Mouse (Mus musculus) intestine, embryonic 15.5 days (tissue): ENCODE data around the gene Cyth3. TPM values are rescaled to one million over a fixed set of nuclear protein-coding genes. Genes with fewer than 3 reads are reported as not detected.

Experiments
- ATAC-seq: fragments of 200-750 bp; cut with Nextera tagmentation; 2 replicates; pipeline ENCODE4 v1.8.0; 2017; ENCODE audit warnings: moderate TSS enrichment, moderate library complexity
- H3K27ac ChIP-seq: fragments of 300-500 bp; sonication (generic); 2 replicates; pipeline ENCODE4 v1.5.1; 2015; ENCODE audit warnings: mild to moderate bottlenecking, inconsistent platforms
- H3K27me3 ChIP-seq: fragments of 300-500 bp; sonication (generic); replicated peaks from 2 replicates; pipeline ENCODE4 v1.6.1; 2015; ENCODE audit warnings: inconsistent platforms
- H3K36me3 ChIP-seq: fragments of 300-500 bp; sonication (generic); 2 replicates; pipeline ENCODE4 v1.6.1; 2015; ENCODE audit warnings: inconsistent platforms
- H3K4me1 ChIP-seq: fragments of 300-500 bp; sonication (generic); replicated peaks from 2 replicates; pipeline ENCODE4 v1.6.1; 2015; ENCODE audit warnings: inconsistent platforms
- H3K4me2 ChIP-seq: fragments of 300-500 bp; sonication (generic); replicated peaks from 2 replicates; pipeline ENCODE4 v1.6.1; 2015; ENCODE audit warnings: mild to moderate bottlenecking, inconsistent platforms
- H3K4me3 ChIP-seq: fragments of 300-500 bp; sonication (generic); replicated peaks from 2 replicates; pipeline ENCODE4 v1.5.1; 2015; ENCODE audit warnings: inconsistent platforms
- H3K9ac ChIP-seq: fragments of 300-500 bp; sonication (generic); 2 replicates; pipeline ENCODE4 v1.6.1; 2015; ENCODE audit warnings: inconsistent platforms
- H3K9me3 ChIP-seq: fragments of 300-500 bp; sonication (generic); 2 replicates; pipeline ENCODE4 v1.6.1; 2016; ENCODE audit warnings: inconsistent platforms
- WGBS: fragments of 180-500 bp; shearing (Covaris S2); methylation state at CpG from one replicate; pipeline ENCODE4 v1.1.7; 2015; 5-methylcytosine and 5-hydroxymethylcytosine counted together
- polyA plus RNA-seq: library from polyadenylated mRNA; unstranded; fragments of >200 nt; fragmentation: Nextera tagmentation; extraction: Ambion mirVana; gene quantifications from 2 replicates; pipeline ENCODE4 v1.2.1, GENCODE M21; 2015

Gene Cyth3
- polyA plus RNA-seq, 1 experiment from 2014 or later, result 44.3 TPM

GRCm38 (mm10) chr5:143659021-143659523 lies 36.8 kb downstream of the Cyth3 start:
- ATAC-seq, result no peak
- Histone ChIP-seq H3K27ac (no peak overlapping the region), H3K9ac (no peak overlapping the region), H3K9me3 (no peaks in the 10 kb centered on the region), H3K4me1 (peaks cover 34% of the 10 kb centered on the region), H3K36me3 (no peaks in the 10 kb centered on the region), H3K27me3 (no peaks in the 10 kb centered on the region), H3K4me3 (no peak overlapping the region), H3K4me2 (no peak overlapping the region)
- 84% methylated on average over 8 of the region's 8 CpGs for WGBS

DNA sequence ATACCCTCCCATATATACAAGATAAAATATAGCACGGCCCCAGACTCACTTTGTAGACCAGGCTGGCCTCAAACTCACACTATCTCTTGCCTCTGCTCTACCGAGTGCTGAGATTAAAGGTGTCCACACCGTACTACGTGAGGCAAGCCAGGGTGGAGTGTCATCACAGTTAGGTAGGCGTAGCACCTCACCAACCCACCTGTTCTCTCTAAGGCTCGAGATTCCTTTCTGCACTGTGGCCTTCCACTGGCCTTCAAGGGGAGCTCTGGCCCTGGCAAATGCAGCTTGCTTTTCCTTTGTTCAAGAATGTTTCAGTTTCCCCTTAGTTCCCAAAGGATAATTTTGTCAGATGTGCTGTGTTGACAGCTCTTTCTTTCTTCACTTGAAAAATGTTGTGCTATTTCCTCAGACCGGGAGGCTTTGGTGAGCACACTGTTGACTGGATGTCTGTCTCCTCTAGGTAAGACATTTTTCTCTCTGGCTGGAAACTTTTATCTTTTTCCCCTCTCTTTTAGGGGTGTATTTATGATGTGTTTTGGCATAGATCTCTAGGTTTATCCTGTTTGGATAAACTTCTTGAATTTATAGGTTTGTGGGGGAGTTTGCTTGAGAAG lies 40.9 kb downstream of the Cyth3 start:
- H3K27me3 ChIP-seq, result no peaks in the 10 kb centered on the region
- ATAC-seq, result no peak
- H3K36me3 ChIP-seq, result no peaks in the 10 kb centered on the region
- H3K9ac ChIP-seq, result no peak overlapping the region
- H3K4me2 ChIP-seq, result no peak overlapping the region
- 64% methylated on average over 7 of the region's 7 CpGs for WGBS
- peaks cover 9% of the 10 kb centered on the region; the same call in 1 of the 2 replicates for H3K4me1 ChIP-seq
- 0 out of 2 replicates have a peak overlapping the region, but pooled peaks have one; percentile 0 for H3K27ac ChIP-seq
- no peak overlapping the region for H3K4me3 ChIP-seq
- H3K9me3 ChIP-seq, result no peaks in the 10 kb centered on the region

GRCm38 (mm10) chr5:143665561-143665960 lies 43.3 kb downstream of the Cyth3 start:
- 79% methylated on average over 2 of the region's 2 CpGs for WGBS
- ATAC-seq, result no peak
- Histone ChIP-seq H3K4me2 (no peak overlapping the region), H3K27ac (no peak overlapping the region), H3K36me3 (no peaks in the 10 kb centered on the region), H3K9me3 (no peaks in the 10 kb centered on the region), H3K4me1 (peaks cover 9% of the 10 kb centered on the region; the same call in 1 of the 2 replicates), H3K27me3 (no peaks in the 10 kb centered on the region), H3K9ac (no peak overlapping the region), H3K4me3 (no peak overlapping the region)

- no peak overlapping the region for H3K27ac ChIP-seq
- H3K27me3 ChIP-seq, result no peaks in the 10 kb centered on the region
- no peak overlapping the region for H3K4me3 ChIP-seq
- no peak overlapping the region for H3K9ac ChIP-seq
- WGBS, result 91% methylated on average over 1 of the region's 1 CpGs
- ATAC-seq, result no peak
- no peaks in the 10 kb centered on the region for H3K36me3 ChIP-seq
- no peak overlapping the region for H3K4me2 ChIP-seq
- no peaks in the 10 kb centered on the region for H3K9me3 ChIP-seq
- peaks cover 9% of the 10 kb centered on the region; the same call in 1 of the 2 replicates for H3K4me1 ChIP-seq
Measured at GRCm38 (mm10) chr5:143666015-143666414, 43.8 kb downstream of the Cyth3 start.

- Histone ChIP-seq H3K27me3 (no peaks in the 10 kb centered on the region), H3K4me3 (no peak overlapping the region), H3K9me3 (no peaks in the 10 kb centered on the region), H3K36me3 (no peaks in the 10 kb centered on the region), H3K27ac (no peak overlapping the region), H3K9ac (no peak overlapping the region), H3K4me1 (0 out of 2 replicates have a peak, but pooled peaks cover 4% of the 10 kb centered on the region), H3K4me2 (no peak overlapping the region)
- 64% methylated on average over 2 of the region's 2 CpGs for WGBS
- ATAC-seq, result no peak
Measured at GRCm38 (mm10) chr5:143668884-143669283, 46.6 kb downstream of the Cyth3 start.

- no peak for ATAC-seq
- H3K9me3 ChIP-seq, result no peaks in the 10 kb centered on the region
- H3K9ac ChIP-seq, result no peak overlapping the region
- H3K4me3 ChIP-seq, result no peak overlapping the region
- 50% methylated on average over 2 of the region's 2 CpGs for WGBS
- no peaks in the 10 kb centered on the region for H3K27me3 ChIP-seq
- H3K4me1 ChIP-seq, result no peaks in the 10 kb centered on the region
- no peaks in the 10 kb centered on the region for H3K36me3 ChIP-seq
- H3K27ac ChIP-seq, result peak overlapping the region; percentile 57; the same call in 1 of the 2 replicates
- no peak overlapping the region for H3K4me2 ChIP-seq
Measured at GRCm38 (mm10) chr5:143669393-143669792, 47.1 kb downstream of the Cyth3 start.

- Histone ChIP-seq H3K9ac (no peak overlapping the region), H3K9me3 (no peaks in the 10 kb centered on the region), H3K36me3 (no peaks in the 10 kb centered on the region), H3K4me1 (no peaks in the 10 kb centered on the region), H3K27me3 (no peaks in the 10 kb centered on the region), H3K4me2 (no peak overlapping the region), H3K4me3 (no peak overlapping the region), H3K27ac (peak overlapping the region; percentile 57; the same call in 1 of the 2 replicates)
- WGBS, result 39% methylated on average over 2 of the region's 2 CpGs
- no peak for ATAC-seq
Measured at GRCm38 (mm10) chr5:143669839-143670238, 47.6 kb downstream of the Cyth3 start.

DNA sequence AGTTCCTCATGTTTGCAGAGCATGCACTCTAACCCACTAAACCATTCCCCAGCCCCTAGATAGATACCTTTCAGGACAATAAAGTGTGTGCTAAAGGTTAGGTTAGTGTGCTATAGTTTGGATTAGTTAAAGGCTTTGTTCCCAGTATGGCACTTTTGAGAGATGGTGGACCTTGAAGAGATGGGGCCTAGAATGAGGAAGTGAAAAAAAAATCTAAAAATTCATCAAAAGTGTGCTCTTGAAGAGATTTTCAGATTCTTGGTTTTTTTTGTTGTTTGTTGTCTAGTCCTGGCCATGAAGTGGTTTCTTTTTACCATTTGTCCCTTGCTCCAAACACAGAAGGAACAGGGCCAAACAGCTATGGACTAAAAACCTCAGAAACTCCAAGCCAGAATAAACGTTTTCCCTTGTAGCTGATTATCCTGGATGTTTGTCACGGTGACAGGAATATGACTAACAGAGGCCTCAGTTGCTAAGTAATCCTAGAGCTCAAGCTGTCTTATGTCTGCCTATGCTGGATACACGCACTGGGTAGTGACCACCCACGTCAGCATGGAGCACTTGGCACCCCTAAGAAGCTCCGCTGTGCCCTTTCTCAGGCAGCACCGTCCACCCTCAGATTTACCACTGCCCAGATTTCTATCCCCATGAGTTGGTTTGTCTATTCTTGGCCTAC lies 48.6 kb downstream of the Cyth3 start:
- no peaks in the 10 kb centered on the region for H3K9me3 ChIP-seq
- 76% methylated on average over 6 of the region's 6 CpGs for WGBS
- no peaks in the 10 kb centered on the region for H3K4me1 ChIP-seq
- H3K4me2 ChIP-seq, result no peak overlapping the region
- H3K27me3 ChIP-seq, result no peaks in the 10 kb centered on the region
- no peak overlapping the region for H3K27ac ChIP-seq
- H3K9ac ChIP-seq, result no peak overlapping the region
- no peak for ATAC-seq
- no peaks in the 10 kb centered on the region for H3K36me3 ChIP-seq
- H3K4me3 ChIP-seq, result no peak overlapping the region

- WGBS, result 59% methylated on average over 5 of the region's 5 CpGs
- Histone ChIP-seq H3K9ac (no peak overlapping the region), H3K4me1 (peaks cover 19% of the 10 kb centered on the region), H3K36me3 (no peaks in the 10 kb centered on the region), H3K4me2 (no peak overlapping the region), H3K9me3 (no peaks in the 10 kb centered on the region), H3K27me3 (no peaks in the 10 kb centered on the region), H3K27ac (no peak overlapping the region), H3K4me3 (no peak overlapping the region)
- ATAC-seq, result no peak
Measured at GRCm38 (mm10) chr5:143674576-143674975, 52.3 kb downstream of the Cyth3 start.

DNA sequence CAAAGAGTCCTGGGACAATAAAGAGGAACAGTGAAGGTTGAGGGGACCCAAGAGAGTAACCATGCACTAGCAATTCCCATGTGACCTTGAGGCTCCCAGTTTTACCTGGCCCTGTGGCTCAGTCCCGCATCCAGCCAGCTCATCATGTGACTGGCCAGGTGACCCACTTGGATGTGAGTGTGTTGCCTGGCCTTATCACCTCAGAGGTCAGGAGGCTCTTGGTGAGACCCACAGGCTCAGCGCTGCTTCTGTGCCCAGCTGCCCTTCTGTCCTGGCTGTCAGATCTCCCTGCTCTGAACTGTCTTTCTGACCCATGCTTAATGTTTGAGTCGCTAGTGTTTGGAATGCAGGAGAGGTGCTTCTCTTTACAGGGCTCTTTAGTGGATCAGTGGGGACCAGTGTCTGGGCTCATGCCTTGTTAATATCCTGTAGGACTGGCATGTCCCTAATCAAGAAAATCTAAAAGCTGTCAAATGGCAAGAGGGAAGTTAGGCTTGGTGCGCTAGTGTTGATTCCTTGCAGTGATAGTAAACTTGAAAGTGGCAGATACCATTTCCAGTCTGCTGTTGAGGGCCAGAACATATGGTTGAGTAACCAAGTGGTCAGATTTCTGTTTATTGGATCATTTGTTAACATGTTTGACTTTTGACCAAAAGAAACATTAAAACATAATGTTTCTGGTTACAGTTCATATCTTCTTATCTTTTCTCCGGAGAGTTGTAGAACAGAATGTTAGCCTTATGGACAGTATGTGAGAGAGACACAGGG lies 54.2 kb downstream of the Cyth3 start:
- no peaks in the 10 kb centered on the region for H3K36me3 ChIP-seq
- no peak overlapping the region for H3K9ac ChIP-seq
- no peak overlapping the region for H3K27ac ChIP-seq
- 0 out of 2 replicates have a peak, but pooled peaks have one; percentile 28 for ATAC-seq
- H3K4me3 ChIP-seq, result no peak overlapping the region
- no peaks in the 10 kb centered on the region for H3K9me3 ChIP-seq
- peaks cover 19% of the 10 kb centered on the region for H3K4me1 ChIP-seq
- 53% methylated on average over 5 of the region's 5 CpGs for WGBS
- H3K27me3 ChIP-seq, result no peaks in the 10 kb centered on the region
- H3K4me2 ChIP-seq, result no peak overlapping the region

DNA sequence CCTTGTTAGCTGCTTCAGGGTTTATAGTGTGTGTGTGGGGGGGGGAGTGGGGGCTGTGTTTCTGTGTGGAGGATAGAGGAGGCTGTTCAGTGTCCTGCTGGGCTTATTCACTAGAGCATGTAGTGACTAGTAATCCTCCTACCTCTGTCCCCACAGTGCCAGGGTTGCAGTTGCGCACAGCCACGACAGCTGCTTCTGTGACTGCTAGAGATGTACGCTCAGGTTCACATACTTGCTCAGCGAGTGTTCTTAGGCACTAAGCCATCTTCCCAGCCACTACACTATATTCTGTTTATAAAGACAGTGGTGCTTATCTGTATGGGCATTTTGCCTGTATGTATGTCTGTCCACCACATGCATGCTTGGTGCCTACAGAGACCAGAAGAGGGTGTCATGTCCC lies 55.1 kb downstream of the Cyth3 start:
- peaks cover 19% of the 10 kb centered on the region for H3K4me1 ChIP-seq
- no peak overlapping the region for H3K4me3 ChIP-seq
- no peaks in the 10 kb centered on the region for H3K9me3 ChIP-seq
- ATAC-seq, result no peak
- no peak overlapping the region for H3K9ac ChIP-seq
- H3K27ac ChIP-seq, result no peak overlapping the region
- no peak overlapping the region for H3K4me2 ChIP-seq
- WGBS, result 60% methylated on average over 4 of the region's 4 CpGs
- H3K27me3 ChIP-seq, result no peaks in the 10 kb centered on the region
- no peaks in the 10 kb centered on the region for H3K36me3 ChIP-seq

- Histone ChIP-seq H3K9ac (no peak overlapping the region), H3K4me1 (peaks cover 21% of the 10 kb centered on the region), H3K4me3 (no peak overlapping the region), H3K27ac (no peak overlapping the region; the same call in 1 of the 2 replicates), H3K27me3 (no peaks in the 10 kb centered on the region), H3K36me3 (no peaks in the 10 kb centered on the region), H3K9me3 (no peaks in the 10 kb centered on the region), H3K4me2 (no peak overlapping the region)
- 35% methylated on average over 6 of the region's 6 CpGs for WGBS
- no peak; the same call in 1 of the 2 replicates for ATAC-seq
Measured at GRCm38 (mm10) chr5:143678634-143679271, 56.5 kb downstream of the Cyth3 start.
